Mouse (Mus musculus): ENCODE results near the gene Bcl2.

- TF ChIP-seq POLR2A (IDR thresholded peaks at IDR 0.05; ENCODE audit: low read depth, low read length): no peak
- no peak for TF ChIP-seq CTCF (IDR thresholded peaks at IDR 0.05; ENCODE audit: borderline replicate concordance, insufficient read depth, low read length)
These were observed 25.9 kb downstream of the Bcl2 start for GRCm38 (mm10) chr1:106688161-106688516.
